Mouse (Mus musculus) urinary bladder, adult 18-20 months (tissue): ENCODE data around the gene Pced1b.
"Not testable (repeated sequence)": the region's sequence is repeated elsewhere in the genome, so short reads cannot be mapped to it uniquely, and the experiment has no call there.

Source experiments
- DNase-seq, 2 experiments: peaks; one replicate each; pipeline ENCODE4 v3.0.0; 2022; ENCODE audit warnings: low spot score in 2 of 2, mixed read lengths in 2 of 2

The Pced1b gene

GRCm38 (mm10) chr15:97342336-97342735 is 95.4 kb downstream of the Pced1b start:
- DNase-seq = no peak

DNA sequence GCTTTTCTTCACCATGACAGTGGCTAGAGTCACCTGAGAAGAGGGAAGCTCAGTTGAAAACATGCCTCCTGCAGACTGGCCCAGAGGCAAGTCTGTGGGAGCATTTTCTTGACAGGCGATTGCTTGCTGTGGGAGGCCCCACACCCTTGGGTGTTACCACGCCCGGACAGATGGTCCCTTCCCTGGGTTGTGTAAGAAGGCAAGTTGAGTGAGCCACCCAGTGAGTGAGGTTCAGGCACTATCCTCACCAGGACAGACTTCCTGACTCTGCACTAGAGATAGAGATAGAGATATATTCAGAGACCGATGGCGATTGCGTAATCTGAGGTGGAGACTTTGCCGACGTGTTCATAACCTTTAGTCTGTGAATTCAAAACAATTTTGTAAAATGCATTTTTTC is 96.0 kb downstream of the Pced1b start:
- no peak for DNase-seq

DNA sequence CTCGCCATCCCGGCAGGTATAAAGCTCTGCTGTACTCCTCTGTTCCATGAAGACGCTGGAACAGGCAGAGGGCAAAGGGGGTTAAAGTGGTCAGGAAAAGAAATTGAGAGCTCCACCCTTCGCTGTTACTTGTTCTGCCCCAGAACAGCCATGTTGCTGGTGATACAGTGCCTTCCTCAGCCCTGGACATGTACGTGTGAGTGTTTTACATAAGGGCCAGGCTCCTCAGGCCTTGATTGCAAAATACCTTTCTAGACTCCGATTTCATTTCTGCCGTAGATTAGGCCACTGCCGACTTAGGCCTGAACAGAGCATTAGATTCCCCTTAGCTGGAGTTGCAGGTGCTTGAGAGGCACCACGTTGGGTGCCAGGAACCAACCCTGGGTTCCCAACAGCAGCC is 97.0 kb downstream of the Pced1b start:
- no peak for DNase-seq

- no peak for DNase-seq
Measured at GRCm38 (mm10) chr15:97345110-97345509, 98.2 kb downstream of the Pced1b start.

DNA sequence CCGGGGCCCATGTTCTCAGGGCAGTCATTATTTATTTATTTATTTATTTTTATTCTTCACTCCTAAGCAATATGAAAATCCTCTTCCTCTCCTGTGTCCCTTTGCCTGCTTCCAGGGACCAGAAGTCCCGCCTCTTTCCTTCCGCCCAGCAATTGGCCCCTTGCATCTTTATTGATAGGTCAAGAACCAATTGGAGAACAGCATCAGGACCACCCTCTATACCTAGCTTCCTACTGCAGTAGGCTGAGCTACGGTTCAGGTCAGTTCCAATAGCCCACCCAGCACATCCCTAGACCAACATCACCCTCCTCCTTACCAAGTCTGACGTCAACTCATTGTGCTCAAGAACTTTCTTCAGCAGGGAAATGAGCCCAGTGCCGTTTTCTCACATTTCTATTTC is 99.0 kb downstream of the Pced1b start:
- no peak for DNase-seq

DNA sequence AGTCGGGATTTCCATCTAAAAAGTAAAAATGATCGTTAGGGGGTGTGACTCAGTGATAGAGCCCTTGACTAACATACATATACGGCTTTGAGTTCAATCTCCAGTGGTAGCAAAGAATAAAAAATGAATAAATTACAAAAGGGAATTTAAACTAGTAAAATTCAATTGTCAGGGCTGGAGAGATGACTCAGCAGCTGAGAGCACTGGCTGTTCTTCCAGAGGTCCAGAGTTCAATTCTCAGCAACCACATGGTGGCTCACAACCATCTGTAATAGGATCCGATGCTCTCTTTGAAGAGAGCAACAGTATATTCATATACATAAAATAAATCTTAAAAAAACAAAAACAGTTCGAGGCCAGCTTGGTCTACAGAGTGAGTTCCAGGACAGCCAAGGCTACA is 99.5 kb downstream of the Pced1b start:
- DNase-seq = no peak

DNA sequence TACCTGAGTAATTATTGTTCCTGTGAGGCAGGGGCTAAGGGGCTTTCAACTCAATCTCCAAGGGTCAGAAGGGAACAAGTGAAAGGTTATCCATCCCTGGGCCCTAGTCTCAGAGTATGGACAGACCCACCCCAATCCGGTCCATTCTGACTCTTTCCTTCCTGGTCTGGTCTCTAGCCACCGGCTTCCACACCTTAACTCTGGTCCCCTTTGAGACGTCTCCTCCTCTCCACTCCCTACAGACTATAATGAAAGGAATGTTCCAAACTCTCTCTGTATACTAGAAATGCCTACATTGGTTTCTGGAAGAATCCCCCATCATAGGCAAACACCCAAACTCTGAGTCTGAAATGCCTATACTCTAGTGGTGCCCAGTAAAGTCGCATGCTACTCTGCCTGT is 100.0 kb downstream of the Pced1b start:
- no peak for DNase-seq

- no peak for DNase-seq
Measured at GRCm38 (mm10) chr15:97348566-97349315, 101.8 kb downstream of the Pced1b start.

- DNase-seq = no peak
Measured at GRCm38 (mm10) chr15:97350528-97350927, 103.6 kb downstream of the Pced1b start.

DNA sequence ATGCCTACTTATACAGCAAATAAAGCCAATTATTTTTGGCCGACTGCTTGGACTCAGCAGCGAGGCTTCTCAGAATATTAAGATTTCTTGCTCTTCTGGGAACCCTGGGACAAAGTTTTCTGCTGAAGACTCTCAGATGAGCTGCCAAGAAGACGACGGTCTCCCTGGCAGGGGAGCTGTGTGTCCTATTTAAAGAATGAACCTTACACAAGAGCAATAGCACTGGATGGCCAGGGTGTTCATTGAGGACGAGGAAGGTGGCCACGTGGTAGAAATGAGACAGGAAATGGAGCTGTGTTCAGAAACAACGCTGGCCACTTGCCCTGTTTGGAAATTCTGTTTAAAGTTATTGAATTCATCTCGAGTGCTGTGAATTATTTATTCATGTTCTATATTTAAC is 104.1 kb downstream of the Pced1b start:
- DNase-seq = no peak

DNA sequence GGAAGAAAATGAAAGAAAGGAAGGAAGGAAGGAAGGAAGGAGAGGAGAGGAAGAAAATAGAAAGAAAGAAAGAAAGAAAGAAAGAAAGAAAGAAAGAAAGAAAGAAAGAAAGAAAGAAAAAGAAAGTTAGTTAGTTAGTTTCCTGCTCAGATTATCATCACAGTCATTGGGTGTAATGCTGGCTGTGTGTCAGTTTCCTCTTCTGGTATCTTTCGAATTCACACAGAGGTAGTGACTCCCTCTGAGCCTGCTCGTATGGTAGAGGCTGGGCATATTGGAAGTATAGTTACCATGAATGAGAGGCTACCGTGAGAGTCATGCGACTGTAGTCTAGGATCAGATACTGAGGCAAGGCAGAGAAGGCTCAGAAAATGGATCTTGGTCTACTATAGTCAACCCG is 104.8 kb downstream of the Pced1b start:
- no peak for DNase-seq

DNA sequence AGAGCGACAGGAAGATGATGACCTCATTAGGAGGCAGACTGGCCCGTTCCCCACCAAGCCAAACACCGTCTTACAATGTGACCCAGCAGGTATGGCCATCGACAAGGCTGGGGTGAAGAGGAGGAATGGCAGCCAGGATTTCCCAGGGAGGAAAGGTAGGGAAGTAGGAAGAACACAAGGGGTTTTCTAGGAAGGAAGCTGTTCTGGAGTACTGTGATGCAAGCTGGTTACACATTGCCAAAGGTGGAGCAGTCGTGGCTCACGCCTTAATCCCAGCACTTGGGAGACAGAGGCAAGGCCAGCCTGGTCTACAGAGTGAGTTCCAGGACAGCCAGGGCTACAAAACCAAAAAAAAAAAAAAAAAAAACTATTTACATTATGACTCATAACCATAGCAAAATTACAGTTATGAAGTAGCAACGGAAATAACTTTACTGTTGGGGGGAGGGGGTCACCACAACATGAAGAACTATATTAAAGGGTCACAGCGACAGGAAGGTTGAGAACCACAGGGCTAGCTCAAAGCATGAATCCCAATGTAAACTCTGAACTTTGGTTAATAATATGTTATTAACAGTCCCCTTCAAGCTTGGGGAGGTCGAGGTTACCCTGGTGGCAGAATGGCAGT is 108.9 kb downstream of the Pced1b start:
- no peak for DNase-seq

GRCm38 (mm10) chr15:97357016-97357415 is 110.1 kb downstream of the Pced1b start:
- no peak for DNase-seq

DNA sequence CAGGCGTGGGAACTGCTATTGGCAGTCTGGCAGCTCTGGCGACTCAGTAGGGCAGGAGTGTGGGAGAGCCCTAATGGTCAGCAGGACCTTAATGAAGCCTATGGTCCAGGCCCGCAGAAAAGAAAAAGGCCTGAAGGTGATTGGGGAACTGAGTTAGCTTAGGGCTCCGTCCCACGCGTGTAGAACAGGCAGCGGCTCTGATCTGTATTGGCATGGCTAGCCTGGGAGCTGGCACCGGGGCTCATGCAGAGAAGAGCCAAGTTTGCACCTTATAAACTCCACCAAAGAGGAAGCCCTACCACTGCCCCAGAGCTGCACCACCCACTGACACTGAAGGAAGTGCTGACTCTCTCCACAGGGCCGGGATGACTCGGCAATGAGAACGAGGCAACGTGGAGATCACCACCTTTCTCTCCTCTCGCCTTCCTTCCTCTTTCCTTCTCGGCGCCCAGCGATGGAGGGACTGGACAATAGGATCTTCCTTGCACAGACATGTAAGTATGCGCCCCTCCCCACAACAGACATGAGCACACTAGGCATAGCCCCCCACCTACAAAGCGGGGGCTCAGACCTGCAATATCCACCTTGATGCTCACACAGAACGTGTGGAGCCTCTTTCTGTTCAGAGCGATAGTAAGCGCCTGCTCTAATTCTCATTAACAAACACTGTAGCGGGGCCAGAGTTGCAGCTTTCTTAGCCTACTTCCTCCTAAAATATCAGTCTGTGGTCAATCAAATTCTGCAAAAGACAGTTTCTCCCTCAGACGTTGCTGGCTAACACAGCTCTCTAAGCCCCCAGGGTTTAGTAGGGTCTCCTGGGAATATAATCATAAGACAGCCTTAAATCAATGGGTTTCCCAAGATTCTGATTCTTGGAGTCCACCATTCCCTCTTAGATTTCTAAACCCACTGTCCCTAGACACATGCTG is 114.2 kb downstream of the Pced1b start:
- no peak for DNase-seq

DNA sequence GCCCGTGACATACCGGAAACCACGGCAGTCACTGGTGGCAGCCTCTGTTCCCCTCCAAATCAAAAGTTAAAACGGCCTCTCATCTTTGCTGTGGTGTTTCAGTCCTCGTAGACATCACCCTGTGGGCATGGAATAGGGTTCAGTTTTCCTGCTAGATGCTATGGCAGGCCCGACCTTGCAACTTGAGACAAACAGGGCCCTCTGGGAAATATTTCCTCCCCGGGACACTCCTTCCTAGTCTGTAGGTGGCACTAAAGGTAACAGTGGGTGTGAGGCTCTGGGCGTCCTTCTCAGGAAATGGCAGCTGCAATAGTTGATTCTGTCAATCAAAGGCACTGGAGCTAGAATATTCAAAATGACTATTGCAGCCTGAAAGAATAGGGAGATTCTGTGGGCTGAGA is 114.9 kb downstream of the Pced1b start:
- no peak for DNase-seq

DNA sequence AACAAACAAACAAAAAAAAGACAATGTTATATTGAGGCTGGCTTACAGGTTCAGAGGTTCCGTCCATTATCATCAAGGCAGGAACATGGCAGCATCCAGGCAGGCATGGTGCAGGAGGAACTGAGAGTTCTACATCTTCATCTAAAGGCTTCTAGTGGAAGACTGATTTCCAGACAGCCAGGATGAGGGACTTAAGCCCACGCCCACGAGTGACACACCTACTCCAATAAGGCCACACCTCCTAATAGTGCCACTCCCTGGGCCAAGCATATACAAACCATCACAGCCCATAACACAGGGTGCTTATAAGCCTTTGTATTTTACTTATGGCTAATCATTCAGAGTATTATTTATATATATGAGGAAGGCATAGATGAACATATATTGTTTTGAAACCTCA is 117.4 kb downstream of the Pced1b start:
- DNase-seq = not testable (repeated sequence)

GRCm38 (mm10) chr15:97364968-97365367 is 118.1 kb downstream of the Pced1b start:
- no peak for DNase-seq

GRCm38 (mm10) chr15:97368035-97368608 is 121.2 kb downstream of the Pced1b start:
- DNase-seq = no peak

DNA sequence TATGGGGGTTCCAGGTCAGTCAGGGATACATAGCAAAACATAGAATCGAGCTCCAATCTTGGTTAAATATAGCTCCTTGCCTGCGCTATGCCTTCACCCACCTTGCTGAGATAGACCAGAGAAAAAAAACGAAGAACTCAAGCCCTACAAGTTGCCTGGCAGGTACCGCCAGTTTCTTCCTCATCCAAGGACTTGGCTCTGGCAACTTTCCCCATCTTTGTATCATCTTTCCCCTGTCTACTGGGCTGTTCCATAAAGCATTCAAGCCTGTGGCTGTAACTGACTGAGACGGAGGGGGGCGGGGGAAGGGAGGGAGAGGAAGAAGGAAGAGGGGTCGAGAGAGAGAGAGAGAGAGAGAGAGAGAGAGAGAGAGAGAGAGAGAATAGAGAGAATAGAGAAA is 121.7 kb downstream of the Pced1b start:
- no peak for DNase-seq

GRCm38 (mm10) chr15:97369144-97369543 is 122.2 kb downstream of the Pced1b start:
- no peak for DNase-seq

- no peak for DNase-seq
Measured at GRCm38 (mm10) chr15:97370880-97371279, 124.0 kb downstream of the Pced1b start.

DNA sequence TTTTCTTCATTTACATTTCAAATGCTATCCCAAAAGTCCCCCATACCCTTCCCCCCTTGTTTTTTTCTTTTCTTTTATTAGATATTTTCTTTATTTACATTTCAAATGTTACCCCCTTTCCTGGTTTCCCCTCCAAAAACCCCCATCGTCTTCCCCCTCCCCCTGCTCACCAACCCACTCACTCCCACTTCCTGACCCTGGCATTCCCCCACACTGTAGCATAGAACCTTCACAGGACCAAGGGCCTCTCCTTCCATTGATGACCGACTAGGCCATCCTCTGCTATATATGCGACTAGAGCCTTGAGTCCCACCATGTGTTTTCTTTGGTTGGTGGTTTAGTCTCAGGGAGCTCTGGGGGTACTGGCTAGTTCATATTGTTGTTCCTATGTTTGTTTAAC is 125.1 kb downstream of the Pced1b start:
- not testable (repeated sequence) for DNase-seq
